Mouse (Mus musculus) forebrain, embryonic 15.5 days (tissue): Measurements from ENCODE around the gene Rapgef5. TPM values are rescaled to one million over a fixed set of nuclear protein-coding genes. Genes with fewer than 3 reads are reported as not detected.

ENCODE experiments used
- ATAC-seq: fragments of 200-750 bp; cut with Nextera tagmentation; replicated peaks from 2 replicates; pipeline ENCODE4 v1.8.0; 2017; ENCODE audit warnings: mild to moderate bottlenecking, moderate TSS enrichment, moderate library complexity
- H3K27ac ChIP-seq: fragments of 300-500 bp; sonication (generic); replicated peaks from 2 replicates; pipeline ENCODE4 v1.5.1; 2015; ENCODE audit warnings: mild to moderate bottlenecking, inconsistent platforms
- H3K27me3 ChIP-seq: fragments of 300-500 bp; sonication (generic); 2 replicates; pipeline ENCODE4 v1.6.1; 2015; ENCODE audit warnings: inconsistent platforms
- H3K36me3 ChIP-seq: fragments of 300-500 bp; sonication (generic); 2 replicates; pipeline ENCODE4 v1.6.1; 2015; ENCODE audit warnings: mild to moderate bottlenecking, inconsistent platforms
- H3K4me1 ChIP-seq: fragments of 300-500 bp; sonication (generic); 2 replicates; pipeline ENCODE4 v1.6.1; 2015; ENCODE audit warnings: inconsistent platforms
- H3K4me2 ChIP-seq: fragments of 300-500 bp; sonication (generic); replicated peaks from 2 replicates; pipeline ENCODE4 v1.6.1; 2015; ENCODE audit warnings: mild to moderate bottlenecking, inconsistent platforms
- H3K4me3 ChIP-seq: fragments of 300-500 bp; sonication (generic); 2 replicates; pipeline ENCODE4 v1.5.1; 2015; ENCODE audit warnings: mild to moderate bottlenecking, inconsistent platforms
- H3K9ac ChIP-seq: fragments of 300-500 bp; sonication (generic); replicated peaks from 2 replicates; pipeline ENCODE4 v1.6.1; 2015; ENCODE audit warnings: mild to moderate bottlenecking, inconsistent platforms
- H3K9me3 ChIP-seq: fragments of 300-500 bp; sonication (generic); 2 replicates; pipeline ENCODE4 v1.6.1; 2016; ENCODE audit warnings: inconsistent platforms
- WGBS: fragments of 180-500 bp; shearing (Covaris S2); methylation state at CpG from one replicate; pipeline ENCODE4 v1.1.7; 2015; ENCODE audit warnings: mixed read lengths; 5-methylcytosine and 5-hydroxymethylcytosine counted together
- polyA plus RNA-seq: library from polyadenylated mRNA; unstranded; fragments of >200 nt; fragmentation: Nextera tagmentation; extraction: Ambion mirVana; gene quantifications from 2 replicates; pipeline ENCODE4 v1.2.1, GENCODE M21; 2015

The Rapgef5 gene
- polyA plus RNA-seq, 1 experiment from 2014 or later, result 31.0 TPM

DNA sequence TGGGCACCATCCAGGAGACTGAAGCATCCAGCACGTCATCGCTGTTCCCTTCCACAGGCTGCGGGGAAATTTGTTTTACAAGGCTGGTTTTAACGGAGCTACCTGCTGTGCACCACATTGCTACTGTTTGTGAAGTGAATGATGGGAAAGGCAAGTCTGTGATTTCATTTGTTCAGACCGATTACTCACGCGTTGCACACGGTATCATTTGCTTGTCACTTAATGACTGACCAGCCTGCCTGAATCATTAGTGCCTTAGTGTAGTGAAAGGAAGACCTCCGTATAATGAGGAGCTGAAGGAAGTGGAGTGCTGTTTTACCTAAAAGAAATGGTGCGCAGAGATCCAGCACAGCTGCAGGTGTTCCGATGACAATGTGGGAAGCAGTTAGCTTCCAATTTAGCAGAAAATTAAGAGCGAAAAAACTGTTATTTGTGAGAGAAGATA is 289.8 kb downstream of the Rapgef5 start:
- Histone ChIP-seq H3K27me3 (peaks cover 8% of the 10 kb centered on the region; the same call in 1 of the 2 replicates), H3K9me3 (no peaks in the 10 kb centered on the region), H3K4me2 (peak overlapping the region; percentile 35), H3K4me3 (peak overlapping the region; percentile 8; the same call in 1 of the 2 replicates), H3K9ac (0 out of 2 replicates have a peak overlapping the region, but pooled peaks have one; percentile 3), H3K4me1 (peaks cover 47% of the 10 kb centered on the region), H3K27ac (peak overlapping the region; percentile 12; the same call in 1 of the 2 replicates), H3K36me3 (no peaks in the 10 kb centered on the region)
- ATAC-seq, result peak; percentile 64
- 4% methylated on average over 12 of the region's 12 CpGs for WGBS

DNA sequence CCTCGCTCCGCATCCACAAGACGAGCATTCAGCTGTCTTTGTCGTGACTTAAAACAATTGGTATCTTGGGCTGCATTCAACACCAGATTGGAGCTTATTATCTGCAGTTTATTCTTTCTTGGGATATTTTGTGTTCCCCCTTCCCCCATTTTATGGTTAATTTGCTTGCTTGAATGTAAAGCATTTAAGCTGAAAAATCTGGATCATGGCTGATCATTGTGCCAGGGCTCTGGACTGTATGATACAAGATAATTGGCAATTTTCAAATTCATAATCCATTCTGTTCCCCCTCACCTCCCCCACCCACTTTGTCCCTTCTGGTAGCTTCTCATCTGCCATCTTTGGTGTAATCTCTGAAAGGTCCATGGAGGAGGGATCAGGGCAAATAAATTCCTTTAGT is 290.2 kb downstream of the Rapgef5 start:
- 0 out of 2 replicates have a peak overlapping the region, but pooled peaks have one; percentile 3 for H3K9ac ChIP-seq
- peak overlapping the region; percentile 35 for H3K4me2 ChIP-seq
- H3K4me3 ChIP-seq, result peak overlapping the region; percentile 8; the same call in 1 of the 2 replicates
- under 1% methylated on average over 4 of the region's 4 CpGs for WGBS
- no peaks in the 10 kb centered on the region for H3K36me3 ChIP-seq
- H3K27ac ChIP-seq, result peak overlapping the region; percentile 12; the same call in 1 of the 2 replicates
- H3K4me1 ChIP-seq, result peaks cover 47% of the 10 kb centered on the region
- peaks cover 11% of the 10 kb centered on the region; the same call in 1 of the 2 replicates for H3K27me3 ChIP-seq
- H3K9me3 ChIP-seq, result no peaks in the 10 kb centered on the region
- no peak for ATAC-seq

DNA sequence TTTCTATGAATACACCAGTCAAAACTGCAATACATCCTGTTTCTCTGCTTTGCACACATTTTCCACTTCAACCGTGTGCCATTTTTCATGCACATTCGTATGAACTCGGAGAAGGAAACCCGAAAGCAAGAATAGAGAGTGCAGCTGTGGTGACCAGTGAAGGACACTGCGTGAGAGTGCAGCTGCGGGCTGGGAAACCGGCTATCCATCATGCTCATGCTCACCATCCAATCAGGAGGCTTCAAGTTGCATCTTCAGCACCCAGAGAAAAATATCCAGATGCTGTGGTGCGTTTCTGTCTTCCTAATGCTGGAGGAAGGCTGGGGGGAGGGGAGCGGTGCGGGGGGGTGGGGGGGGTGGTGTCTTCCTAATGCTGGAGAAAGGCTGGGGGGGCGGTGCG is 291.4 kb downstream of the Rapgef5 start:
- H3K4me2 ChIP-seq, result peak overlapping the region; percentile 14; the same call in 1 of the 2 replicates
- no peaks in the 10 kb centered on the region for H3K36me3 ChIP-seq
- no peak overlapping the region for H3K4me3 ChIP-seq
- H3K4me1 ChIP-seq, result peaks cover 47% of the 10 kb centered on the region
- H3K9ac ChIP-seq, result no peak overlapping the region
- H3K27ac ChIP-seq, result 0 out of 2 replicates have a peak overlapping the region, but pooled peaks have one; percentile 5
- no peak for ATAC-seq
- no peaks in the 10 kb centered on the region for H3K9me3 ChIP-seq
- WGBS, result 25% methylated on average over 12 of the region's 12 CpGs
- peaks cover 17% of the 10 kb centered on the region; the same call in 1 of the 2 replicates for H3K27me3 ChIP-seq

DNA sequence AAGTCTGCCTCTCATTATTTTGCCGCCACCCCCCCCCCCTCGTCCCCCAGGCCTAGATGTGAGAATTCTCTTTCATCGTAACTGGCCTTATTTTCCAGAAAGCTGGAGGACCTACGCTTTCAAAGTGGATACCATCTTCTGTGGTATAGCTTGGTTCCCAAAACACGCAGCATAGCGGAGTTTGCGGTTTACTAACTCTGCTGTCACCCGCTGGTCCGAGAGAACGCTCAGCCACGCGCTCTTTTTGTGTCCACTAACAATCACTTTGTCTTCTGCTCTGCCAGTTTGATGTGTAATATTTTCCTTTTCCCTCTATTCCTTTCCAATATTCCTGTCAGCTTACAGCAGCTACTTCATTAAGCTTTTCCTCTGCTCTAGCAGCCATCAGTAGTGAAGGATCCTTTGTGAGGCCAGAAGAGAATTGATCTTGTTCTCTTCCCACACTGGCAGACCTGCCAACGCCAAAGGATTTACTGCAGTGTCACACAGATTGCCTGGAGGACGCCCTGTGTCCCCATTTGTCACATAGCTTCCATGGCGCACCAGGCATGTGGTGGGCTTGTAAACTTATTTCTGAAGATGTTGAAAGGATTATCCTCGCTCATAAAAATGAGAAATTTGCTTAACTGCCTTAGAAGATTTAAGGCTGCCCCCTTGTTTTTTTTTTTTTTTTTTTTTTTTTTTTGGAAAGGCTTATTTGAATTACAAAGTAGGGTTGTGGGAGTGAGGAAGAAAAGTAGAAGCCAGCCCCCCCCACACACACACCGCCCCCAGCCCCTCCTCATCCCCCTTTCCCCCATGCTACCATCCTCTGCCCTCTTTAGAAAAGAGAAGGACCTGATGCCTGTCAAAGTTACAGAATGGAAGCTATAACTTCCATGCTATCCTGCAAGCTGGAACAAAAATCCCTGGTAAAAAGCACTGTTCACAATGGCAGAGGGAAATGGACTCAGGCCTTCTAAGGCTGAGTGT is 292.4 kb downstream of the Rapgef5 start:
- H3K4me3 ChIP-seq, result peak overlapping the region; percentile 1; the same call in 1 of the 2 replicates
- H3K9ac ChIP-seq, result no peak overlapping the region
- peak overlapping the region; percentile 38 for H3K4me2 ChIP-seq
- 0 out of 2 replicates have a peak overlapping the region, but pooled peaks have one; percentile 5 for H3K27ac ChIP-seq
- no peaks in the 10 kb centered on the region for H3K9me3 ChIP-seq
- no peaks in the 10 kb centered on the region for H3K36me3 ChIP-seq
- ATAC-seq, result no peak
- H3K4me1 ChIP-seq, result peaks cover 47% of the 10 kb centered on the region
- 11% methylated on average over 17 of the region's 17 CpGs for WGBS
- H3K27me3 ChIP-seq, result peaks cover 20% of the 10 kb centered on the region; the same call in 1 of the 2 replicates
